Mouse (Mus musculus) MN1 (cell line): ENCODE data around the gene Chn1.
A peak's percentile ranks its signal among the peaks of the same experiment; 100 is the strongest.

Source experiments
- DNase-seq: peaks from one replicate; pipeline ENCODE4 v3.0.0-alpha.2; 2016; ENCODE audit warnings: low spot score

The Chn1 gene

GRCm38 (mm10) chr2:73591246-73591645 lies 183.9 kb downstream of the Chn1 start:
- no peak for DNase-seq

DNA sequence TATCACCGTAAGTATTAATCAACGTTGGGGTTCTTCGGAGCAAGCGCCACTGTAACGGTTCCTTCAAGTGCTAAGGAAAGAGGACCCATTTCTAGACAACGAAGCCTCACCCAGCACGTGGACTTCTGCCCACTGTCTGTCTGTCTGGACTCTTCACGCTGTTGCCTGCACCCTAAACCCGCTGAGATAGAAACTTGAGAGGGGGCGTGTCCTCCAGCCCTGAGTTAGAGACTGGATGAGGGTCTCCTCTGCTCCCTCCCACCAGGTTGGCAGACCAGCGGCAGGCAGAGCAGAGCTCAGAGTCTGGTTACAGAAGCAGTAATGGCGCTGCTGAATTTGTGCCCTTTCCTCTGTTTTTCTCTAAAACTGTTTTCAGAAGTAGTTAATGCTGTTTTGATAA lies 185.0 kb downstream of the Chn1 start:
- no peak for DNase-seq

DNA sequence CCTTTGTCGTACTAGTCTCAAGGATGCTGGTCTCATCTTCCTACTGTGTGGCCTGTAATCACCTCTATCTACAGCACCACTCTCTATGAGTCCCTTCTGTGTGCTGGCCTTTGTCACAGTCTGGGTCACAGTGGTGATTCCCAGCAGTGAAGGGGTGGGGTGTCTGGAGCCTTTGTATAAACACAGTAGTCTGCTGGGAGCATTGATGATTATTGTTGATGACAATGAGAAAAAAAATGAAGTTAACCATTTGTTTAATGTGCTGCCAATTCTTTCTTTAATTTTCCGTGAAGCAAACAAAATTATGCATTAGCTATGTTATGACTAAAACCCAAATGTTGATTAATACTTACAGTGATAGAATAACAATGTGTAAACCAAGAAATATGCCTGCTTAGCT lies 186.2 kb downstream of the Chn1 start:
- no peak for DNase-seq

DNA sequence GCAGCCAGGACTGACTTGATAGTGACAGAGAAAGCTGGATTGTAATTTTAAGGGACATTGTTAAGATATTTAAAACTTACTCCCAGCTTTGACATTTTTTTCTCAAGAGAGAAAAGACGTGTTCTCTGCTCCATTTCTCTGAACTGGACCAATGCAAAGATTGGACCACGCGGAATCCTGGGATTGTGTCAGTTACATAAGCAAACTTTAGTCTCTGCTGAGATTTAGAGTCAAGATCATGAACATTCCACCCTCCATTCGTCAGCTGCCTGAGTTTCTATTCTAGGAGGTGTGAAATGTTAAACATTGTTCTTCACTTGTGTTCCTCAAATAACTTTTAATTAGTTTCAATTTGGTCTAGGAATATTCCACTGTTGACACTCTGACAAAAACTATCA lies 188.0 kb downstream of the Chn1 start:
- DNase-seq, result no peak

- DNase-seq, result no peak
Observed at GRCm38 (mm10) chr2:73586392-73587108, 188.6 kb downstream of the Chn1 start.

- DNase-seq, result peak; percentile 52
Observed at GRCm38 (mm10) chr2:73585347-73585831, 189.8 kb downstream of the Chn1 start.

DNA sequence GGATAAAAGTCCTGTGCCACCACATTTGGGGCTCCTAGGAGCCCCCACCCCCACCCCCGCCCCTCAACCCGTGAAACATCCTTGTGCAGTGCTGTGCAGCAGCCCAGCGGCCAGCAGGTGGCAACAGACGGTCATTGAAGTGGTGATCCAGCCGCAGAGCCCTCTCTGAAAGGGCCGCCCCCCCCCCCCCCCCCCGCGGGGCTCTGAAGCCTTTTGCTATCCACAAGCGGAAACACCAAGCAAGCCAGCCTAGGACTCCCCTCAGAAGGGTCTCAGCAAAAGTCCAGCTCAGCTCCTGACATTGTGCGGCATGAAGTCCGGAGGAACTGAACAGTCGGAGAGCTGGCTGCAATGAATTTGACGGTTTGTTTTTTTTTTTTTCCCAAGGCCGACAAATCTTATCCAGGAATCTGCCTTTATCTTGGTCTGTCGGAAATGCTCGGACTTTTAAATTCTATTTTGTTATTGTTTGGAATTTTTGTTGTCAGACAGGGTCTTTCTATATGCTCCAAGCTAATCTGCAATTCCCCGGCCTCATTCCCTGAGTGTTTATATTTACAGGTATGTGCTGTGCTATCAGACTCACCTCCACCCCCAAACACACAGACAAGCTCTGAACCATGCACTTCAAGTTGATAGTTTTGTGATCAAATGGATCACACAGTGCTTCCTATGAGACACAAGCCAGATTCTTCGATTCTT lies 190.3 kb downstream of the Chn1 start:
- DNase-seq, result peak; percentile 83

- no peak for DNase-seq
Observed at GRCm38 (mm10) chr2:73580720-73581119, 194.4 kb downstream of the Chn1 start.

GRCm38 (mm10) chr2:73580166-73580565 lies 195.0 kb downstream of the Chn1 start, which contains the start of gene Chrna1:
Gene Chrna1, minus strand, starts transcription at chr2:73580338.
- no peak for DNase-seq

- DNase-seq, result no peak
Observed at GRCm38 (mm10) chr2:73579168-73579567, 196.0 kb downstream of the Chn1 start.

- no peak for DNase-seq
Observed at GRCm38 (mm10) chr2:73574418-73574817, 200.7 kb downstream of the Chn1 start.

- DNase-seq, result no peak
Observed at GRCm38 (mm10) chr2:73573556-73573955, 201.6 kb downstream of the Chn1 start.

GRCm38 (mm10) chr2:73572539-73573372 lies 202.4 kb downstream of the Chn1 start:
- peak; percentile 90 for DNase-seq

DNA sequence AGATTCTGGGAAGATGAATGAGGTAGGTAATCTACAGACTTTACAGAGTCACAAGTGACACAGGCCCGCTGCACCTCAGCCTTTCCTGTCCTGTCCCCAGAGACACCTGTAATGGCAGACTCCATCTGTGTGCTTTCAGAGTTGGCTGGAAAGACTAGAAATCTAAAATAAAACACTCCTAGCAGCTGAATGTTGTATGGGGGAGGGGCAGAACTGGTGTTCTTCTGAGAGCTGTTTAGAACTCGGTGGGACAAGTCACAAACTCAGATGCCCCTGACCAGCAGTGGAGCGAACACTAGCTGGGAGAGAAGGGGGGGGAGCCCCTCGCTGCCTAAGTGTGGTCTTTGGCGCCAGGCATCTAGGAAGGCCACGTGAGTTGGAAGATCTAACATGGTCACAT lies 203.2 kb downstream of the Chn1 start:
- DNase-seq, result no peak

DNA sequence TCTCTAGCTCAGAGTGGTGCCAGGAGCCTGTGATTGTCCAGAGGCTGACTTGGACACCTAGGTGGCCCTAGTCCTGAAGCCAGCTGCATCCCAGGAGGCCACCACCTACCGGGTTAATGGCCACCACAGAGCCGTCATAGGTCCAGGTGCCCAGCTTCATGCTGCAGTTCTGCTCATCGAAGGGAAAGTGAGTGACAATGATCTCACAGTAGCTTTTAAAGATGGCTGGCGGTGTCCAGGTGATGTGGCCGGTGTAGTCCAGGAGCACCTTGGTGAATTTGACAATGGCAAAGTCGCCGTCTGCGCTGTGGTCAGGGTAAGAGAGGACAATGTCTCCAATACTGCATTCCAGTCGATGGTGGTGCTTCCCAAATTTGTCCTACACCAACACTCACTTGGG lies 203.8 kb downstream of the Chn1 start:
- DNase-seq, result no peak

DNA sequence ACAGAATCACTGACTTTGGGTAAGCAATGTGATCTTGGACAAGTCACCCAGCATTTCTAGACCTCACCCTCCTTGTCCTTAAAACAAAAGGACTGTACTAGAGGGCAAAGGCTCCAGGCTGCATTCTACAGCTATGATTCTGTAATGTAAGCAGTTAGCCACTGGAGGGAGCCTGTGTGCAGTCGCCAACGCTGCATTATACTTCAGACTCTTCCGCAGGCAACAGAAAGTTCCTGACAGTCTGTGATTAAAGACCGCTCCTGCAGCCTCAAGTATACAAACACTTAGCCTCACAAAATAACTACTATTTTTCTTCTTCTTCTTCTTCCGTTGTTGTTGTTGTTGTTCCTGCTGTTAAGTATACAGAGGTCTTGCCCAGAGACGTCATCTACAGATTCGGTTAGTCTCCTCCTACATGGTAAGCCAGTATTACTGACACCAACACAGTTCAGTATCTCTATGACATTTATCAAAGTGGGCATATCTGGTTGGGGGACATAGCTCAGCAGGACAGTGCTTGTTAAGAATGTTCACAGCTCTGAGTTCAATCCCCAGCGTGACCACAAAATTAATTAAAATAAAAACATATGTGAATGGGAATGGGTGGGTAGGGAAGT lies 208.0 kb downstream of the Chn1 start:
- peak; percentile 72 for DNase-seq

DNA sequence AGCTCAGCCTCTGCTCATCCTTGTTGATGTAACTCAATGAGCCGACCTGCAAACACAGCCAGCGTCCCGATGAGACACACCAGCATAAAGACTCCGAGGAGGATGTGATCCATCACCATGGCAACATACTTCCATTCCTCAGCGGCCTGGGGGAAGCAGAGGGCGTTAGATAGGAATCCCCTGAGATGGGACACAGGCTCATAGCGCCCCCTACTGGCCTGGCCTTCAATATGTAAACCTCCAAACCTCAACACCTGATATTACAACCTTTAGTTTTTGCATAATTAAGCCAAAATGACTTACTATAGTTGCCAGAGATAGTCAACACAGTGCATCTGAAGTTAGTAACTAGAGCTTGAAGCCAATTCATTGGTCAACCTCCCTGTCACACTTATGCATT lies 209.0 kb downstream of the Chn1 start:
- peak; percentile 19 for DNase-seq

DNA sequence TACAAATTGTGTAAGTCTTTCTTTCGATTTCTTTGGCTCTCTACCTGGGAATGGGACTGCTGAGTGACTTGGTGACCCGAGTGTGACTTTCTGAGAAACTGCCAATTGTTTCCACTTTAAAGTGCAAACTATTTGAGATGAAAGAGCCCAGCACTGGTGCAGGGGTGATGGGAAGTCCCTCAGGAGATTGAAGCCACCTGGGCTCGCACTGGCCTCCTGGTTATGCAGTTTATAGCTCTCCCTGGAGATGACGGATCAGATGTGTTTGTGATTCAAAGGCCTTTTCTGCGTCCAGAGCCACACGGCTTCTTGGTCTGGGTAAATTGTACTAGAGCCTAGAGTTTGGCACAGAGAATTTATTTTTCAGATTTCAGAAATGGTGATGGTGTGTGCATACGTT lies 211.5 kb downstream of the Chn1 start:
- DNase-seq, result no peak

DNA sequence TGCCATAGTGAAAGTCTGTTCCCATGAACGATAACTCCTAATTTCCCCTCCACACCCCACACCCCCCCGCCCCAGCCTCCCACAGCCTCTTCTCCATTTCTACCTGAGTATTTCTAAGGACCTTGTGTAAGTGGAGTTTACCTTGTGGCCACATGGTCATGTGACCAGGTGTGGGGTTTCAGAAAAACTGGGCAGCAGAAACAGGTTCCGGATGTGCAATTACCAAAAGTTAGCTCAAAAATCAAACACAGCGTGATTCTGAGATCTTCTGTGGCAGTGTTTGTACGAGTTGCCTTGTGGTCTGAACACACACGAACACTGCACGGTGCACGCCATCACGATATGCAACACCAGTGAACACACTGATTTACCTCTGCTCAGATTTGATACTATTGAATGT lies 212.5 kb downstream of the Chn1 start:
- no peak for DNase-seq

- no peak for DNase-seq
Observed at GRCm38 (mm10) chr2:73561665-73562063, 213.5 kb downstream of the Chn1 start.

GRCm38 (mm10) chr2:73560899-73561664 lies 214.1 kb downstream of the Chn1 start:
- no peak for DNase-seq
